Mouse (Mus musculus): Measurements from ENCODE around the gene Cntnap2. TPM values are rescaled to one million over a fixed set of nuclear protein-coding genes. Genes with fewer than 3 reads are reported as not detected.
A peak's percentile ranks its signal among the peaks of the same experiment; 100 is the strongest.

Gene Cntnap2
- polyA plus RNA-seq, 1 experiment from 2014 or later: 1.3 TPM

DNA sequence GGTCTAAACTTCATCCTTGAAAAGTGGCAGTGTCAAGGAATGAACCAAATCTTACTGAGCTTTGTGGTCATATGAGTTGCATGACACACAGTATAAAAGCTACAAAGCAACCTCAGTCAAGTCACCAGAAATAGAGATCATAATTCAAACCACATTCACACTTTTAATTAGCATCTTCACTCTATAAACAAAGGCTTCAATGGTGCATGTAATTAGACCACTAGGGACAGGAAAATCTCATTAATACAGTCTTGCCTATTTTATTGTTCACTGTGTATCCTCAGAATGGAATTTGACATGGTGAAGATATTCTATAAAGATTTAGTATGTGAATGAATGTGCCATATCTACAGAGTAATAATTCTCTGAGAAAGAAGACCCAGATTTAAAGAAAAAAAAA, 2232.8 kb downstream of the Cntnap2 start:
- Histone ChIP-seq H3K4me1 (replicated peaks; ENCODE audit: control insufficient read depth, insufficient read depth, low read length) (no peaks in the 10 kb centered on the region), H3K9me3 (ENCODE audit: control insufficient read depth, low read length) (no peaks in the 10 kb centered on the region), H3K9ac (ENCODE audit: low read length) (no peak overlapping the region), H3K4me2 (ENCODE audit: low read length) (no peak overlapping the region), H3K4me3 (ENCODE audit: low read depth, low read length) (no peak overlapping the region), H3K27ac (ENCODE audit: low read depth) (no peak overlapping the region), H3K36me3 (ENCODE audit: control insufficient read depth, insufficient read depth, low read length) (no peaks in the 10 kb centered on the region), H3K27me3 (replicated peaks; ENCODE audit: control insufficient read depth, insufficient read depth, low read length) (no peaks in the 10 kb centered on the region)
- no peak for ATAC-seq (replicated peaks; ENCODE audit: low FRiP score, low TSS enrichment, low read depth)
- DNase-seq (ENCODE audit: low spot score): no peak

DNA sequence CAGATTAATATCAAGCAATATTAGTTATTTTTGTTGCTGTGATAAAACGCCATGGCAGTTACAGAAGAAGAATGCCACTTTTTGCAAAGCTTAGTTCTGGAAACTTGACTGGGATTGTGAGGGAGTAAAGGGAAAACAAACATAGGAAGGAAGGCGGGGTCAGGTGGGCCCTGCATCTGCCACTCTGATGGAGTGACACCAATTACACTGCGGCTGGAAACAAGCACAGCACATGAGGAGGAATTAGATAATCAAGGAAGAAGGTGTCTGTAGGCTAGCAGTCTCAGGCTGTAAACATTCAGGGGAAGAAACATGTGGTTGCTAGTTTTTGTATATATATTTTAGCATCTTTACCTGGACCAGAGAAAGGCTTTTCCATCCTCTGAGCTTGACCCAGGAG, 2233.3 kb downstream of the Cntnap2 start:
- DNase-seq (ENCODE audit: low spot score) (no peak), ATAC-seq (replicated peaks; ENCODE audit: low FRiP score, low TSS enrichment, low read depth) (no peak)
- Histone ChIP-seq H3K4me3 (ENCODE audit: low read depth, low read length) (no peak overlapping the region), H3K27me3 (replicated peaks; ENCODE audit: control insufficient read depth, insufficient read depth, low read length) (no peaks in the 10 kb centered on the region), H3K27ac (ENCODE audit: low read depth) (no peak overlapping the region), H3K36me3 (ENCODE audit: control insufficient read depth, insufficient read depth, low read length) (no peaks in the 10 kb centered on the region), H3K4me1 (replicated peaks; ENCODE audit: control insufficient read depth, insufficient read depth, low read length) (no peaks in the 10 kb centered on the region), H3K9me3 (ENCODE audit: control insufficient read depth, low read length) (no peaks in the 10 kb centered on the region), H3K9ac (ENCODE audit: low read length) (no peak overlapping the region), H3K4me2 (ENCODE audit: low read length) (no peak overlapping the region)
- 70% methylated on average over 3 of the region's 3 CpGs for WGBS

DNA sequence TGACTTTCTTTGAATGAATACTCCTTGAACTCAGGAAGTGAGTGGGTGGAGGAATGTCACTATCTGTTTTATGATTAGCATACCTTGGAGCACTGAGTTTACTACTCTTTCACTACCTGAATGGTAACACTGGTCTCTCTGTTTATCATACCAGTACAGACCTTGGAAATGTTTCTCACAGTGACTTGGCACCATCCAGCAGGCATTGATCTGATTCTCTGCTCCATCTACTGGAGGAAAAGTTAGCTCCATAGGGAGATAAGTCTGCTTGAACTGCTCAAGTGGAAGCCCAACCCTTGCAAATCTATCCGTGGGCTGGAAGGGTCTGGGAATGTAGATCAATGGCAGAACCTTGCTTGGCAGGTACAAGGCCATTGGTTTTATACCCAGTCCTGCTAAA, 2235.3 kb downstream of the Cntnap2 start:
- H3K4me1 ChIP-seq (replicated peaks; ENCODE audit: control insufficient read depth, insufficient read depth, low read length): no peaks in the 10 kb centered on the region
- no peak overlapping the region for H3K27ac ChIP-seq (ENCODE audit: low read depth)
- H3K4me2 ChIP-seq (ENCODE audit: low read length): no peak overlapping the region
- H3K27me3 ChIP-seq (replicated peaks; ENCODE audit: control insufficient read depth, insufficient read depth, low read length): no peaks in the 10 kb centered on the region
- H3K4me3 ChIP-seq (ENCODE audit: low read depth, low read length): no peak overlapping the region
- no peak overlapping the region for H3K9ac ChIP-seq (ENCODE audit: low read length)
- no peaks in the 10 kb centered on the region for H3K9me3 ChIP-seq (ENCODE audit: control insufficient read depth, low read length)
- H3K36me3 ChIP-seq (ENCODE audit: control insufficient read depth, insufficient read depth, low read length): no peaks in the 10 kb centered on the region
- WGBS: 32% methylated on average over 1 of the region's 1 CpGs
- no peak for DNase-seq (ENCODE audit: low spot score)
- no peak for ATAC-seq (replicated peaks; ENCODE audit: low FRiP score, low TSS enrichment, low read depth)

DNA sequence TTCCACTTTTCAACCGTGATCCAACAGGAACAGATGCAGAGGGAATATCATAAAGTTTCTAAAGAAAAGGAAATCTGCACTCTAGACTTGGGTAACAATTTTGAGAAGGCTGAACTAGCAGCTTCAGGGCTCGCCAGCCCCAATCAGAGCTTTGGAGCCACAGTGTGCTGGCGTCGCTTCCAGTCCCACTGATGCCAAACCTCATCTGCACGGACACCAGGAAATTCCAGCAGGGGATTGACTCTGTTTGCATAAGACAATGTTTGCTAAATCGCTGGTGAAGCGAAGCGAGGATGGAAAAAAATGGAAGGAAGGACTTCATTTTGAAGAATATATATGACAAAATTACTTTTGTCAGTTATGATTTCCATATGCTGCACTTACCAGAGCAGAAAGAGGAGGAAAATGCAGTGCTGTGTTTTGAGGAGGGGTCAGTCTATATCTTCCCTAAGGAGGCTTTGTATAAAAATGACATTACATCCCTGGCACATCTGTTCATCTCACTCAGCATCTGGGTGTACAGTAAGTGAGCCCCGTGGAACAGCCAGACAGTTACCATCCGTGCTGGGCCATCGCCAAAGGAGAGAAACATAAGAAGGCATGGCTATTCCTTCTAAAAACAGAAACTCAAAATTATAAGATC, 2245.8 kb downstream of the Cntnap2 start:
- peaks cover 3% of the 10 kb centered on the region; the same call in 1 of the 2 replicates for H3K4me1 ChIP-seq (replicated peaks; ENCODE audit: control insufficient read depth, insufficient read depth, low read length)
- H3K9me3 ChIP-seq (ENCODE audit: control insufficient read depth, low read length): no peaks in the 10 kb centered on the region
- DNase-seq (ENCODE audit: low spot score) (no peak), ATAC-seq (replicated peaks; ENCODE audit: low FRiP score, low TSS enrichment, low read depth) (no peak)
- H3K9ac ChIP-seq (ENCODE audit: low read length): no peak overlapping the region
- no peak overlapping the region for H3K27ac ChIP-seq (ENCODE audit: low read depth)
- no peaks in the 10 kb centered on the region for H3K27me3 ChIP-seq (replicated peaks; ENCODE audit: control insufficient read depth, insufficient read depth, low read length)
- no peak overlapping the region for H3K4me3 ChIP-seq (ENCODE audit: low read depth, low read length)
- 62% methylated on average over 11 of the region's 11 CpGs for WGBS
- no peaks in the 10 kb centered on the region for H3K36me3 ChIP-seq (ENCODE audit: control insufficient read depth, insufficient read depth, low read length)
- no peak overlapping the region for H3K4me2 ChIP-seq (ENCODE audit: low read length)

DNA sequence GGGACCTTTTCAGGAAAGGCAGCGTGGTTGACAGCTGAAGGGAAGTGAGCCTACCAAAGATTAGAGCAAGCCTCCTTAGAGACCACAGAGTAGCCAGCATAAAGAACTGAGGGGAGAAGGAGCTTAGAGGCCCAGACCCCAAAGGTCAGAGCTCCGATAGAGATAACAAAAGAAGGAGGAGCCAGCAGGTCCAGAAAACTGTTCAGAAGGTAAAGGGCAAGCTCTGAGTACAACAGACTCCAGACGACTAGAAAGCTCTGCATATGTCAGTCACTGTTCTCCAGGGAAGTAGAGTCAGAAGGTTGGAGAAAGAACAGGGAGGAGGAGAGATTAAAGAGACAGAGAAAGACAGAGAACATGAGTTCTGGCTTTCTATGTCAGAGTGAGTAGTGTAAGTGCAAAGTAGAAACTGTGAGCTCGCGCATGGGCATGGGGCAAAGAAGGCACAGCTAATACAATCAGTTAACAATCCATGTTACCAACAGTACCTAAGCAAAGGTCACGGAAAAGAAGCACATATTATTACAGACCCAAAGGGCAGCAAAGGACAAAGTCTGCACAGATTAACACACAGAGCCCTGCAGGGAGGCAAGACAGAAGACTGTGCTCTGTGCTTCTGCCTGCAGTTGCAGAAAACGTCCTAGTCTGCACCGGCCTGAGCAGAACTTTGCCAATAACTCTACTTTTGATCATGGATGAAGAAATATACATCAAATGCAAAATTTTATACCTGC, 2247.1 kb downstream of the Cntnap2 start:
- ATAC-seq (replicated peaks; ENCODE audit: low FRiP score, low TSS enrichment, low read depth) (no peak), DNase-seq (ENCODE audit: low spot score) (no peak)
- Histone ChIP-seq H3K27me3 (replicated peaks; ENCODE audit: control insufficient read depth, insufficient read depth, low read length) (no peaks in the 10 kb centered on the region), H3K4me3 (ENCODE audit: low read depth, low read length) (no peak overlapping the region), H3K4me1 (replicated peaks; ENCODE audit: control insufficient read depth, insufficient read depth, low read length) (peaks cover 3% of the 10 kb centered on the region; the same call in 1 of the 2 replicates), H3K9me3 (ENCODE audit: control insufficient read depth, low read length) (no peaks in the 10 kb centered on the region), H3K27ac (ENCODE audit: low read depth) (no peak overlapping the region), H3K36me3 (ENCODE audit: control insufficient read depth, insufficient read depth, low read length) (no peaks in the 10 kb centered on the region), H3K9ac (ENCODE audit: low read length) (no peak overlapping the region), H3K4me2 (ENCODE audit: low read length) (no peak overlapping the region)
- WGBS: 60% methylated on average over 8 of the region's 8 CpGs

DNA sequence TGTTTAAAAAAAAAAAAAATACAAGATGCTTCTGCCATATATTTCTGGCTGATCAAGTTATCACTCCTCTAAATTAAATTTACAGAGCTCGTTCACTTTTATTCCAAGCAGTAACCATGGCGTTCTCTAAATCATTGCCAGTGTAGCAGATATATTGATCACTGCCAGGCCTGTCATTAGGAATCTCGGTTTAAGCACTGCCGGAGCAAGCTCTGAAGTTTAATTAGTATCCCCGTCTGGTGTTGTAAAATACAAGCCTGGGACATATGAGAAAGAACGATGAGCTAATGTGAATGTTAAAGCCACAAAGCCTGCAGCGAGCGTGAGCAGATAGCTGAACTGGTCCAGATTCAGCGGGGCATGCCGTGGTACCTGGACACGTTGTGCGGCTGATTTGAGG, 2247.8 kb downstream of the Cntnap2 start:
- Histone ChIP-seq H3K36me3 (ENCODE audit: control insufficient read depth, insufficient read depth, low read length) (no peaks in the 10 kb centered on the region), H3K4me2 (ENCODE audit: low read length) (no peak overlapping the region), H3K4me1 (replicated peaks; ENCODE audit: control insufficient read depth, insufficient read depth, low read length) (peaks cover 3% of the 10 kb centered on the region; the same call in 1 of the 2 replicates), H3K27ac (ENCODE audit: low read depth) (no peak overlapping the region), H3K9me3 (ENCODE audit: control insufficient read depth, low read length) (no peaks in the 10 kb centered on the region), H3K27me3 (replicated peaks; ENCODE audit: control insufficient read depth, insufficient read depth, low read length) (no peaks in the 10 kb centered on the region), H3K9ac (ENCODE audit: low read length) (no peak overlapping the region), H3K4me3 (ENCODE audit: low read depth, low read length) (no peak overlapping the region)
- ATAC-seq (replicated peaks; ENCODE audit: low FRiP score, low TSS enrichment, low read depth): no peak
- WGBS: 66% methylated on average over 12 of the region's 12 CpGs
- no peak for DNase-seq (ENCODE audit: low spot score)

DNA sequence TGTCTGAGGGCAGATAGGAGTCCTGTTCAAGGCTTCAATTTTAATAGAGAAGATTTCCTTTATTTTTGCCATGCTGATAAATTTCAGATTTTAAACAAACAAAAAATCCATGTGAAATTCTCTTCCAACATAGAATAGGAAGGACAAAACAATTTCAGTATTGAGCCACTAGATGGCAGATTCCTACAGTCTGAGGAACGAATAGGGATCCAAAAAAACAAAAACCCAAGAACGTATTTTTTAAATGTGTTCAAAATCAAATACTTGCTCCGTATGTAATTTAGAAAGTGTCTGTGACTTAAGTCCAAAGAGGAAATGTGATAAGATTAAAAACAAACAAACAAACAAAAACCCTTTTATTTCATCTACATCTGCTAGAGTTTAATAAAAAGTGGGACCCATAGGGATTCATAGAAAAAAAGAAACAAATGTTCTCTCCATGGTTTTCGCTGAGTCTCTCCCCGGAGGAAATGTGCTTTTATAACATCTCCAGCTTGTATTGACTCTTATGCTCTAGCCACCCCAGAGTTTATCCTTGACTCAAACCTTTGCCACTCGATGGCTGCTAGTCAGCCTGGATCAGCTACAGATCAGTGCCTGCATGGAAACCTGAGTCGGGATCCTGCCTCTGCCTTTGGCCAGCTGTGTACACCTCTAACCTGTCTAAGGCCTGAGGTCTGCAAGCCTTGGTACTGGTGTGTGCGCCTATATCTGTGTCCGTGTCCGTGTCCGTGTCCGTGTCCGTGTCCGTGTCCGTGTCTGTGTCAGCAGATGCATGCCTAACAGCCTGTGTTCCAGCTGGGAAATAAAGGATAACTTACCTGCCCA, 2255.6 kb downstream of the Cntnap2 start:
- Histone ChIP-seq H3K4me2 (ENCODE audit: low read length) (peak overlapping the region; percentile 43), H3K27me3 (replicated peaks; ENCODE audit: control insufficient read depth, insufficient read depth, low read length) (no peaks in the 10 kb centered on the region), H3K36me3 (ENCODE audit: control insufficient read depth, insufficient read depth, low read length) (no peaks in the 10 kb centered on the region), H3K27ac (ENCODE audit: low read depth) (no peak overlapping the region), H3K4me3 (ENCODE audit: low read depth, low read length) (peak overlapping the region; percentile 22), H3K4me1 (replicated peaks; ENCODE audit: control insufficient read depth, insufficient read depth, low read length) (peaks cover 8% of the 10 kb centered on the region; the same call in 1 of the 2 replicates), H3K9ac (ENCODE audit: low read length) (no peak overlapping the region), H3K9me3 (ENCODE audit: control insufficient read depth, low read length) (no peaks in the 10 kb centered on the region)
- ATAC-seq (replicated peaks; ENCODE audit: low FRiP score, low TSS enrichment, low read depth) (no peak), DNase-seq (ENCODE audit: low spot score) (no peak)
- 56% methylated on average over 15 of the region's 15 CpGs for WGBS

DNA sequence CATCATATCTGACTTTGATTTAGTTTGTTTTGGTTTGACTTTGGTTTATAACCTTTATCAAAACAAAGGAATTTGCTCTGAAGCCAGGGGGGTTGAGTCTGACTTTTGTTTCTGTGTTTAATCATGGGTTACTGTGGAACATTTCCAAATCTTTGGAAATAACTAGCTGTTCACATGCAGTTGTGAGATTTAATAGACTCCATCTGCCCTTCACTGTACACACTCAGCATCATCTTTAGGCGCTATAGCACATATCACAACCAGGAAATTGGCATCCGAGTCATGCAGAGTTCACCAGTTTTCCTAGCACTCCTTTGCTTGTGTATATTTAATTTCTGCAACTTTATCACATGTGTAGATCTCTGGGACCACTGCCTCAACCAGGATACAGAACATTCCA, 2256.3 kb downstream of the Cntnap2 start:
- H3K4me3 ChIP-seq (ENCODE audit: low read depth, low read length): no peak overlapping the region
- no peak overlapping the region for H3K27ac ChIP-seq (ENCODE audit: low read depth)
- WGBS: 67% methylated on average over 2 of the region's 2 CpGs
- H3K4me2 ChIP-seq (ENCODE audit: low read length): no peak overlapping the region
- no peak for ATAC-seq (replicated peaks; ENCODE audit: low FRiP score, low TSS enrichment, low read depth)
- peaks cover 8% of the 10 kb centered on the region; the same call in 1 of the 2 replicates for H3K4me1 ChIP-seq (replicated peaks; ENCODE audit: control insufficient read depth, insufficient read depth, low read length)
- H3K9me3 ChIP-seq (ENCODE audit: control insufficient read depth, low read length): no peaks in the 10 kb centered on the region
- no peaks in the 10 kb centered on the region for H3K27me3 ChIP-seq (replicated peaks; ENCODE audit: control insufficient read depth, insufficient read depth, low read length)
- no peaks in the 10 kb centered on the region for H3K36me3 ChIP-seq (ENCODE audit: control insufficient read depth, insufficient read depth, low read length)
- no peak for DNase-seq (ENCODE audit: low spot score)
- no peak overlapping the region for H3K9ac ChIP-seq (ENCODE audit: low read length)

All from intestine, embryonic 14.5 days (tissue).